Comparison of ENCODE assay signal across 14 mouse cellular contexts in the genomic region with DNA sequence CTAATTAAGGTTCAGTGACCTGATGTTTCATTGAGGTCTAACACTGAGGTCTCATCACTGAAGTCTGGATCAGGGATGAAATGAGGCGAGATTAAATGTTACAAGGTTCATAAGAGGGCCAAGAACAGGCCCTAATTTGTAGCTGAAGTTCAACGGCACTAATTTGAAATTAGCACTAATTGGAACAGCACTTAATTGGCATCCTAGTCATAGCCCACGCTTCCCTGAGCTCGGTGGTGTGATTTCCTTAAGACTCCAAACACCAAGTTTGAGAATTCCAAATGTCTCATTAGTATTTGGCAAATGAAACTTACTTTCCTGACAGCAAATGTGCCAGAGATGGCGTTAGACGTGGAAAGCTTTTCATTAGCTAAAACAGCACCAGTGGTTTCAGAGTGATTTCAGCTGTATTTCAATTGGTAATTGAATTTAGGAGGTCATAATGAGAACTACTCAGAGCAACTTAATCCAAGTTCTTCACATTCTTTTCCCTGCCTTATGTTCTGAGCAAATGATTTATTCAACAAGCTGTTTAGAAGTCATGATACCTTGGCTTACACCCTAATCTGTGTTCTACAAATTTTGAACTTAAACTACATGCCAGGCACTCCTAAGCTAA. TPM values are rescaled to one million over a fixed set of nuclear protein-coding genes. Genes with fewer than 3 reads are reported as not detected.
DNase-seq lines count a peak whose midpoint lies in the region.
"Had no signal": no experiment of that assay in that cellular context is flagged by ENCODE, and none has a peak within 500 bp of the region (broad histone marks: within the 10 kb centered on the region; RNA-seq: fewer than 3 reads in every experiment).

No protein-coding gene starts in this region.

- intact Hi-C loops in left cerebral cortex, postnatal 4 days (cut with DNase I) = no loop called here

- peak; percentile 5 to 16 for DNase-seq in frontal cortex, adult 2 months (ENCODE audit: extremely low spot score in 1 of 2, low spot score in 1 of 2)
- no peak for DNase-seq in frontal cortex, postnatal 14 days (ENCODE audit: low spot score in 2 of 2)
- DNase-seq in left cerebral cortex, adult 11 months (ENCODE audit: low spot score) = peak; percentile 2
- DNase-seq in left cerebral cortex, postnatal 4 days = no peak
- DNase-seq in brain, embryonic 18.5 days (ENCODE audit: low read depth, low spot score) = peak; percentile 24
- peak; percentile 72 for DNase-seq in retina, embryonic 14.5 days (ENCODE audit: low spot score)
- no peak for DNase-seq in heart, postnatal 4 days
- DNase-seq: adrenal gland, postnatal 36 days; cerebellum, adult 8-10 months; gastrocnemius, adult 2 months; right cerebral cortex, postnatal 25 days; thymus, adult 18-20 months; thymus, postnatal 4 days had no signal

RNA-seq across cellular contexts. Expression of gene Cobll1, which starts 36.3 kb away (rescaled TPM):
- 8.3 and 10.1 TPM in 2 replicates for polyA plus RNA-seq in frontal cortex, adult 2 months (2012; rRNA removed)
- total RNA-seq in left cerebral cortex, postnatal 4 days (2021) = 1 to 10 TPM; 7.2 to 9.3 TPM
- total RNA-seq in heart, postnatal 4 days (2021) = 10 to 100 TPM; 34.5 to 34.7 TPM
- total RNA-seq: MEL had no signal

Comparison
In these comparisons a context has a peak if more than half of its experiments do, and no peak if none do; other contexts are left out.
1. DNase-seq: peak in frontal cortex, adult 2 months (2 of 2), left cerebral cortex, adult 11 months (single experiment), brain, embryonic 18.5 days (single experiment) and retina, embryonic 14.5 days (single experiment); none in frontal cortex, postnatal 14 days (0 of 2), left cerebral cortex, postnatal 4 days (single experiment) and heart, postnatal 4 days (single experiment).